Mouse (Mus musculus): Measurements from ENCODE around the gene Gal3st2c. TPM values are rescaled to one million over a fixed set of nuclear protein-coding genes. Genes with fewer than 3 reads are reported as not detected.
"Not testable (repeated sequence)": the region's sequence is repeated elsewhere in the genome, so short reads cannot be mapped to it uniquely, and the experiment has no call there.

The Gal3st2c gene
- polyA plus RNA-seq, 1 experiment from 2014 or later, result not detected

DNA sequence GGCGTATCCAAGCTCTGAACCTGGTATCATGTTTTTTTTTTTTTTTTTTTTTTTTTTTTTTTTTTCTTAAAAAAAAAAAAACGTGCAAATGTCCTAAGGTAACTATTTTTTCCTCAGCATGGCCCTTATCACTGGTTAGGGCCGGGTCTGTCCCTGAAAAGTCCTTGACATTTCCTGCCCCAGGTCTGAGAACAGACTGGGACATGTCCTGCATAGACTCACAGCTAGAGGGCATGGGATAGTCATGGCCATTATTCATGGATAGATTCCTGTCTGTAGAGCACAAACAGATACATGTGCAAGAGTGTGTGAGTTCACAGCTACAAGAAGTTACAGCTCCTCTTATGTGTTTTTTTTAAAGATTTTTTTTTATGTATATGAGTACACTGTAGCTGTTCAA is 1.5 kb upstream of the Gal3st2c start:
- Histone ChIP-seq H3K27ac (ENCODE audit: low read depth, low read length) (no peak overlapping the region), H3K4me3 (ENCODE audit: low read depth, low read length) (no peak overlapping the region), H3K4me2 (no peak overlapping the region), H3K36me3 (ENCODE audit: control insufficient read depth, insufficient read depth, low read length) (no peaks in the 10 kb centered on the region), H3K9me3 (ENCODE audit: control insufficient read depth, low read length) (no peaks in the 10 kb centered on the region), H3K4me1 (replicated peaks; ENCODE audit: control insufficient read depth, insufficient read depth, low read length) (no peaks in the 10 kb centered on the region), H3K9ac (ENCODE audit: low read depth, low read length) (no peak overlapping the region), H3K27me3 (replicated peaks; ENCODE audit: control insufficient read depth, insufficient read depth, low read length) (no peaks in the 10 kb centered on the region)
- WGBS, result 47% methylated on average over 3 of the region's 3 CpGs
- ATAC-seq (replicated peaks; ENCODE audit: low FRiP score) (no peak), DNase-seq (ENCODE audit: low spot score) (no peak)

DNA sequence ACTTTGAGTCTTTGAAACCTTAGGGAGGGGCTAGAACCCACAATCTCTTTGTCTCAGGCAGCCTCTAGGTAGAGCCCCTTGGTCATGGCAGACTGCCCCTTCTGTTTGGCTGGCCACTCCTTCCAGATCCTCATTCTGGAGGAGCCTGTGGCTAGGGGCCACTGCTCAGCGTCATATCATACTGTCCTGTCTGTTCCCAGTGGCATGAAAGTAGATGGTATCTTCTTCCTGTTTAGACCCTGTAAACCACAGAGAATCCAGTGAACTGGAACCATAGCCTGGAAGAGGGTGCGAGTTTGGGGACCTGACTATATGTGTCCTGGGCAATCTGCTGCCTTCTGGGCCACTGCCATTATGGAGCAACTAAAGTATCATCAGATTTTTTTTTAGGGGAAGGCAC is 759 bp downstream of the Gal3st2c start:
- not testable (repeated sequence) for H3K36me3 ChIP-seq (ENCODE audit: control insufficient read depth, insufficient read depth, low read length); H3K27ac ChIP-seq (ENCODE audit: low read depth, low read length); H3K4me3 ChIP-seq (ENCODE audit: low read depth, low read length); H3K9me3 ChIP-seq (ENCODE audit: control insufficient read depth, low read length); H3K4me1 ChIP-seq (replicated peaks; ENCODE audit: control insufficient read depth, insufficient read depth, low read length); DNase-seq (ENCODE audit: low spot score); H3K9ac ChIP-seq (ENCODE audit: low read depth, low read length); H3K4me2 ChIP-seq; H3K27me3 ChIP-seq (replicated peaks; ENCODE audit: control insufficient read depth, insufficient read depth, low read length)
- WGBS, result 25% methylated on average over 2 of the region's 2 CpGs
- ATAC-seq (replicated peaks; ENCODE audit: low FRiP score), result 0 out of 2 replicates have a peak, but pooled peaks have one; percentile 18

DNA sequence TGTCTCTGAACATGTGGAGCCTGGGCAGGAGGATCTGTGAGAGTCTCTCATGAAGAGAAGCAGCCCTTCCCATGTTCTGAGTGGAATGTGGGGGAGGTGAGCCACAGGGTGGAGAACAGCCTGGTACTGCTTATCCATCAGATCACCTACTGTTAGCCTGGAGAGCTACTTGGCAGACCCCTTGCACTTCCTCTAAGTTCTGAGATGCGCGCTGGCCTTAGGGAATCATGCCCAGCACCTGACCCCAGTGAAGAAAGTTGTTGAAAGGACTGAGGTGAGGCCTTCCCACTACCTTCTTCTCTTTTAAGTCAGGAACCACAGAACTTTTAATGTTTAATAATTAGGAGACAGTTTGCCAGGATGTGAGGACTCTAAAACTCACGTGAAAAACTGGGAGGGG is 1.2 kb downstream of the Gal3st2c start:
- not testable (repeated sequence) for H3K4me3 ChIP-seq (ENCODE audit: low read depth, low read length); H3K27me3 ChIP-seq (replicated peaks; ENCODE audit: control insufficient read depth, insufficient read depth, low read length); H3K36me3 ChIP-seq (ENCODE audit: control insufficient read depth, insufficient read depth, low read length); H3K4me2 ChIP-seq; DNase-seq (ENCODE audit: low spot score); H3K4me1 ChIP-seq (replicated peaks; ENCODE audit: control insufficient read depth, insufficient read depth, low read length); ATAC-seq (replicated peaks; ENCODE audit: low FRiP score); H3K9ac ChIP-seq (ENCODE audit: low read depth, low read length); H3K27ac ChIP-seq (ENCODE audit: low read depth, low read length); H3K9me3 ChIP-seq (ENCODE audit: control insufficient read depth, low read length)
- WGBS, result 73% methylated on average over 3 of the region's 3 CpGs

DNA sequence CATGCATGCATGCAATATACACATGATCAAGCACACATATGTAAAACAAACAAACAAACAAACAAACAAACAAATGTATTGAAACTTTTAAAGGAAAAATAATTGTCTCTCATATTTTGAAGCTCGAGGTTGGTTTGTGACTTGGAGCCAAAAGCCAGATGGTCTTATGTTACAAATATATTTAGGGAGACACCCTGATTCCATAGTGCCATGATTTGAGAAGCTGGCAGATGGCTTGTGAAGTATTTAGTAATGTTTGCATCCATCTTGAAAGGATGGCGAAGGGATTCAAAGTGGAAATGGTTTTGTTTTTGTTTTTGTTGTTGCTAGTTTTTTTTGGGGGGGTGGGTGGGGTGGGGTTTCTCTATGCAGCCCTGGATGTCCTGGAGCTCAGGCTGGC is 10.7 kb downstream of the Gal3st2c start:
- Histone ChIP-seq H3K27me3 (replicated peaks; ENCODE audit: control insufficient read depth, insufficient read depth, low read length) (no peaks in the 10 kb centered on the region), H3K4me2 (no peak overlapping the region), H3K36me3 (ENCODE audit: control insufficient read depth, insufficient read depth, low read length) (no peaks in the 10 kb centered on the region), H3K9me3 (ENCODE audit: control insufficient read depth, low read length) (no peaks in the 10 kb centered on the region), H3K9ac (ENCODE audit: low read depth, low read length) (no peak overlapping the region), H3K27ac (ENCODE audit: low read depth, low read length) (no peak overlapping the region), H3K4me3 (ENCODE audit: low read depth, low read length) (no peak overlapping the region), H3K4me1 (replicated peaks; ENCODE audit: control insufficient read depth, insufficient read depth, low read length) (no peaks in the 10 kb centered on the region)
- DNase-seq (ENCODE audit: low spot score) (no peak), ATAC-seq (replicated peaks; ENCODE audit: low FRiP score) (no peak)
- WGBS, result 71% methylated on average over 2 of the region's 2 CpGs

DNA sequence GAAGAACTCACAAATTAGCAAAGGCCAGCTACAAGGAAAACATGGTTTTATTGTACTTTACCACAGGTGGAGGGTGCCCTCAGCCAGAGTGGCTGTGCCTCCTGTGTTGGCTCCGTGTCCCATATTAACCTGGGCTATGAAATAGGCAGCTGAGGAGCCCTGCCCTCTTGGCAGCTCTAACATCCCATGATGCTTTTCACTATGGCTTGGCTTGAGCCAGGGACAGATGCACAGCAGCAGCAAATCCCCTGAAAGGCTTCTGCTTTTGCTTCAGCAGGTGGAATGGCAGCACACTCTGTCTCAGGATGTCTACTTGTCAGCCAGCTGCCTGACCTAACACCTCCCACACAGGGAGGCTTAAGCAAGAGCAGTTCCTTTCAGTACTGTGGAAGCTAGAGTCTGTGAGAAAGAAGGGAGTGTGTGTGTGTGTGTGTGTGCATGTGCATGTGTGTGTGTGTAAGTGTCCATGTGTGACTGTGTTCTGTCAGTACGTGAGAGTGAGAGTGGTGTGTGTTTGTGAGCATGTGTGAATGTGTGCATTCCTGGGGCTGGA is 15.7 kb downstream of the Gal3st2c start:
- not testable (repeated sequence) for H3K9ac ChIP-seq (ENCODE audit: low read depth, low read length); H3K27me3 ChIP-seq (replicated peaks; ENCODE audit: control insufficient read depth, insufficient read depth, low read length); H3K36me3 ChIP-seq (ENCODE audit: control insufficient read depth, insufficient read depth, low read length); H3K4me3 ChIP-seq (ENCODE audit: low read depth, low read length); DNase-seq (ENCODE audit: low spot score); H3K9me3 ChIP-seq (ENCODE audit: control insufficient read depth, low read length); H3K27ac ChIP-seq (ENCODE audit: low read depth, low read length); ATAC-seq (replicated peaks; ENCODE audit: low FRiP score); H3K4me1 ChIP-seq (replicated peaks; ENCODE audit: control insufficient read depth, insufficient read depth, low read length); H3K4me2 ChIP-seq
- 64% methylated on average over 2 of the region's 2 CpGs for whole genome bisulfite sequencing

DNA sequence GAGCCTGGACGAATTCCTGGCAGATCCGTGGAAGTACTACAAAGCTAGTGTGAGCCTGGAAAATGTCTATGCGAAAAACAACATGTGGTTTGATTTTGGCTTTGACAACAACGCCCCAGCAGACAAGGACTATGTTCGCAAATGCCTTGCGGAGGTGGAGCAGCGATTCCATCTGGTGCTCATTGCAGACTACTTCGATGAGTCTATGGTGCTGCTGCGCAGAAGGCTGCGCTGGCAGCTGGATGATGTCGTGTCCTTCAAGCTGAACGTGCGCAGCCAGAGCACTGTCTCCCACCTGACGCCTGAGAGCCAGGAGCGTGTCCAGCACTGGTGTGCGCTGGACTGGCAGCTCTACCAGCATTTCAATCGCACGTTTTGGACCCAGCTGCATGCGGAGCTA is 18.5 kb downstream of the Gal3st2c start:
- H3K9ac ChIP-seq (ENCODE audit: low read depth, low read length); H3K36me3 ChIP-seq (ENCODE audit: control insufficient read depth, insufficient read depth, low read length); ATAC-seq (replicated peaks; ENCODE audit: low FRiP score); H3K4me1 ChIP-seq (replicated peaks; ENCODE audit: control insufficient read depth, insufficient read depth, low read length); H3K4me2 ChIP-seq; H3K27ac ChIP-seq (ENCODE audit: low read depth, low read length); H3K27me3 ChIP-seq (replicated peaks; ENCODE audit: control insufficient read depth, insufficient read depth, low read length); DNase-seq (ENCODE audit: low spot score); H3K9me3 ChIP-seq (ENCODE audit: control insufficient read depth, low read length); H3K4me3 ChIP-seq (ENCODE audit: low read depth, low read length): not testable (repeated sequence)
- WGBS, result 84% methylated on average over 15 of the region's 19 CpGs

DNA sequence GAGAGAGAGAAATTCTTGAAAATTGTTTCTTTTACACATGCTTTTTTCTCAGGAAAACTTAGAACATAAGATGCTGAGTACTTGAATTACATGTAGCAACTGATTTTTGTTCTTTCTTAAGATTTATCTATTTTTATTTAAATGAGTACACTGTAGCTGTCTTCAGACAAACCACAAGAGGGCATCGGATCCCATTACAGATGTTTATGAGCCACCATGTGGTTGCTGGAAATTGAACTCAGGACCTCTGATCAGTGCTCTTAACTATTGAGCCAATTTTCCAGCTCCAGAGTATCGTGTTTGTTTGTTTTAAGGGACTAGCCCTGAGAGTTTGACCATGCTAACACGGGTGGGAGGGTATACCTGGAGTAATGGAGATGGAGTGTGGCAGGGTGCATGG is 21.3 kb downstream of the Gal3st2c start:
- no peak for ATAC-seq (replicated peaks; ENCODE audit: low FRiP score)
- H3K4me2 ChIP-seq, result no peak overlapping the region
- no peak overlapping the region for H3K27ac ChIP-seq (ENCODE audit: low read depth, low read length)
- H3K4me3 ChIP-seq (ENCODE audit: low read depth, low read length), result no peak overlapping the region
- DNase-seq (ENCODE audit: low spot score), result no peak
- no peaks in the 10 kb centered on the region for H3K36me3 ChIP-seq (ENCODE audit: control insufficient read depth, insufficient read depth, low read length)
- H3K9me3 ChIP-seq (ENCODE audit: control insufficient read depth, low read length), result no peaks in the 10 kb centered on the region
- 48% methylated on average over 3 of the region's 3 CpGs for WGBS
- no peak overlapping the region for H3K9ac ChIP-seq (ENCODE audit: low read depth, low read length)
- no peaks in the 10 kb centered on the region for H3K27me3 ChIP-seq (replicated peaks; ENCODE audit: control insufficient read depth, insufficient read depth, low read length)
- H3K4me1 ChIP-seq (replicated peaks; ENCODE audit: control insufficient read depth, insufficient read depth, low read length), result no peaks in the 10 kb centered on the region

DNA sequence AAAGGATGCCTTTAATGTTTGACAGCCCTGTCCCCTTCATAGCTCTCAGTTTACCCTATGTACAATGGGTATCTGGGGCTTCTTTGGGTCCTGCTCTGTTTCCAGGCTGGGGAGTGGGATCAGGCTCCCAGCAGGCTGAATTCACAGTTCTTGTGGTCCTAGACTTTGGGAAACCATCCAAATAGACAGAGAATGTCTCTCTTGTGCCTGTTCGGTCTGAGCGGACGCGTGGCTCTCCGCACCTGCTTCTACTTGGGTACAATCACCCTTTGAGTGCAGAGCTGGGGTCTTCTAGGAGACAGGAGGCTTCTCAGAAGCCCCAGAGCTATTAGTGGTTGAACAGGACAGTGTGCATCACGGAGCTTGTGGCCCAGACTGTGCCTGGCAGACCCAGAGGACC is 29.8 kb downstream of the Gal3st2c start, which contains the start of gene Neu4:
TSS of gene Neu4 (plus strand) at position 301 of the 400 bp plus-strand sequence.
- DNase-seq (ENCODE audit: low spot score) (no peak), ATAC-seq (replicated peaks; ENCODE audit: low FRiP score) (no peak)
- Histone ChIP-seq H3K4me1 (replicated peaks; ENCODE audit: control insufficient read depth, insufficient read depth, low read length) (no peaks in the 10 kb centered on the region), H3K36me3 (ENCODE audit: control insufficient read depth, insufficient read depth, low read length) (no peaks in the 10 kb centered on the region), H3K9me3 (ENCODE audit: control insufficient read depth, low read length) (no peaks in the 10 kb centered on the region), H3K27ac (ENCODE audit: low read depth, low read length) (no peak within 1 kb of the TSS), H3K9ac (ENCODE audit: low read depth, low read length) (no peak within 1 kb of the TSS), H3K27me3 (replicated peaks; ENCODE audit: control insufficient read depth, insufficient read depth, low read length) (no peaks in the 10 kb centered on the region), H3K4me3 (ENCODE audit: low read depth, low read length) (no peak within 1 kb of the TSS), H3K4me2 (no peak within 1 kb of the TSS)
- WGBS, result 84% methylated on average over 6 of the region's 6 CpGs

DNA sequence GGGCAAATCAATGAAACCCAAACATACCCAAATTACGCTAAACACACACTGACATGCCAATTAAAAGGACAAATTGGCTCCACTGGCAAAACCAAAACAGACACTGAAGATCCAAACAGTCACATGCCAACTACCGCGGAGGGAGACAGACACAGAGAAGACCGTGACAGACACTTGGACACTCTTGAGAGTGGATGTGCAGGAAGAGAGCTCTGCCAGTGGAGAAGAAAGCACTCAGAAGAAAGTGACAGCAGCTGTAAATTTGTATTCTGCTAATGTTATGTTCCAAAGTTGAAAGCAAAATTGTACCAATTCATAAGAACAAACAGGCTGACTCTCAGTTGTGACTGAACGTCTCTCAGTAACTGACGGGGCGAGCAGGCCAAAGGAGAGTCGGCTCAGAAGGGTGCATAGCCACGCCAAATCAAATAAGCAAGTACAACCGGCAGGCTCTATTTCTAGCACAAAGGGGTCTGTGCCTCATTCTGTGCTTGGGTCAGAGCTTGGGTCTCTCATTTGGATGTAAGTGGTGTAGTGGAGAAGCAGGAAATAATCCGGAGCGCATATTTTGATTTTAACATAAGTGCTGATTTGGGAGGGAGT is 37.3 kb downstream of the Gal3st2c start:
- no peaks in the 10 kb centered on the region for H3K36me3 ChIP-seq (ENCODE audit: control insufficient read depth, insufficient read depth, low read length)
- H3K4me2 ChIP-seq, result no peak overlapping the region
- WGBS, result 88% methylated on average over 12 of the region's 12 CpGs
- no peaks in the 10 kb centered on the region for H3K4me1 ChIP-seq (replicated peaks; ENCODE audit: control insufficient read depth, insufficient read depth, low read length)
- no peak overlapping the region for H3K4me3 ChIP-seq (ENCODE audit: low read depth, low read length)
- no peaks in the 10 kb centered on the region for H3K9me3 ChIP-seq (ENCODE audit: control insufficient read depth, low read length)
- no peak for DNase-seq (ENCODE audit: low spot score)
- no peak overlapping the region for H3K9ac ChIP-seq (ENCODE audit: low read depth, low read length)
- H3K27ac ChIP-seq (ENCODE audit: low read depth, low read length), result no peak overlapping the region
- no peak for ATAC-seq (replicated peaks; ENCODE audit: low FRiP score)
- no peaks in the 10 kb centered on the region for H3K27me3 ChIP-seq (replicated peaks; ENCODE audit: control insufficient read depth, insufficient read depth, low read length)

All from liver, embryonic 11.5 days (tissue).